Mouse (Mus musculus): Measurements from ENCODE around the gene Zfp143. TPM values are rescaled to one million over a fixed set of nuclear protein-coding genes. Genes with fewer than 3 reads are reported as not detected.
"Not testable (repeated sequence)": the region's sequence is repeated elsewhere in the genome, so short reads cannot be mapped to it uniquely, and the experiment has no call there.

Gene Zfp143
- polyA plus RNA-seq, 1 experiment from 2014 or later, result 23.9 TPM

DNA sequence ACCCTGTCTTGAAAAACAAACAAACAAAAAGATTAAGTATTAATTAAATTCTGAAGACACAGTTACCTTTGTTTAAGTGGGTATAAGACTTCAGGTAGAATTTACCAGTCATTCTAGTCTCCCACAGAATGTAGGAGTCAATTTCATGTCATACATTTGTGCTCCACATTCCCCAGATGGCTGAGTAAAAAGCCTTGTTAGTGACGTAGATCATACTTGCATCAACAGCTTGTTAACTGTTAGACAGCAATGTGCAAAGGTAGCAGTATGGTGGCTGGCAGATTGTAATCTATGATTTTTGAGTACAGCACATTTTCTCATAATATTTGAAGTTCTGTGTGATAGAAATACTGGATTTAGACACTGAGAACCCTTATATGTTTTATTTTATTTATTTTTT is 32.2 kb upstream of the Zfp143 start:
- WGBS, result 70% methylated on average over 1 of the region's 1 CpGs
- ATAC-seq (ENCODE audit: insufficient read depth) (no peak), DNase-seq (no peak)
- TF ChIP-seq CTCF (IDR thresholded peaks at IDR 0.05; ENCODE audit: low read depth), result no peak
- Histone ChIP-seq H3K4me2 (no peak overlapping the region), H3K36me3 (ENCODE audit: insufficient read depth) (peaks cover 63% of the 10 kb centered on the region), H3K27me3 (ENCODE audit: insufficient read depth, low read length) (no peaks in the 10 kb centered on the region), H3K4me1 (ENCODE audit: insufficient read depth) (no peaks in the 10 kb centered on the region), H3K4me3 (ENCODE audit: low read depth, low read length) (no peak overlapping the region), H3K27ac (ENCODE audit: low read depth) (no peak overlapping the region), H3K9ac (no peak overlapping the region), H3K9me3 (ENCODE audit: low read depth, low read length) (0 out of 2 replicates have a peak, but pooled peaks cover 4% of the 10 kb centered on the region)

DNA sequence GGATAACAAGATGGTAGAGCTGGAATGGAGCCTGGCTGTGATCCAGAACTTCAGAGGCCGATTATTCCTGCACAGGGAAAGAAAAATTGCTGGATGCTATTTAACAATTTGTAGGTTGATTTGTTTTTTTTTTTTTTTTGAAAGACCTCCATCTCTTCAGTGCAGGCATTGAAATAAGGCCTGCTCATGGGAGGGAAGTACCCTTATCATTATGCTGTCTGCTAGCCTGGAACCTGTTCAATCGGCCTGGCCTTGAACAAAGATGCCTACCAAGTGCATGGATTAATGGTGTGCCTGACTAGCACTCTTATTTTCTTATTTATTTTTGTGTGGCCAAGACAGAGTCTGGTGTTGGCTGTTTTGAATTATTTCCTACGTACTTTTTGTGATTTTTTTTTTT is 30.7 kb upstream of the Zfp143 start:
- DNase-seq (peak; percentile 7), ATAC-seq (ENCODE audit: insufficient read depth) (no peak)
- no peaks in the 10 kb centered on the region for H3K4me1 ChIP-seq (ENCODE audit: insufficient read depth)
- H3K9me3 ChIP-seq (ENCODE audit: low read depth, low read length), result no peaks in the 10 kb centered on the region
- H3K9ac ChIP-seq, result no peak overlapping the region
- H3K36me3 ChIP-seq (ENCODE audit: insufficient read depth), result peaks cover 74% of the 10 kb centered on the region
- 78% methylated on average over 3 of the region's 3 CpGs for WGBS
- no peak for TF ChIP-seq CTCF (IDR thresholded peaks at IDR 0.05; ENCODE audit: low read depth)
- no peak overlapping the region for H3K27ac ChIP-seq (ENCODE audit: low read depth)
- no peak overlapping the region for H3K4me3 ChIP-seq (ENCODE audit: low read depth, low read length)
- no peaks in the 10 kb centered on the region for H3K27me3 ChIP-seq (ENCODE audit: insufficient read depth, low read length)
- no peak overlapping the region for H3K4me2 ChIP-seq

DNA sequence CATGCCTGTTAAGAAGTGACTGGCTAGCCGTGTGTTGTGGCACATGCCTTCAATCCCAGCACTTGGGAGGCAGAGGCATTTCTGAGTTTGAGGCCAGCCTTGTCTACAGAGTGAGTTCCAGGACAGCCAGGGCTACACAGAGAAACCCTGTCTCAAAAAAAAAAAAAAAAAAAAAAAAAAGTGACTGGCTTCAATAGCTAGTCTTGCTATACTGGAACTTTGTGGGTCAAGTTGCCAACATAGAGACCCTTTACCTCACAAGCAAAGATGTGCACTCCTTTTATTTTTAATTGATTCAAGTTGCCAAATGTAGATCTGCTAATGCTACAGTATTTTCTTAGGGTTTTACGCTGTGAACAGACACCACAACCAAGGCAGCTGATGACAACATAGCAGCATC is 3.3 kb upstream of the Zfp143 start:
- H3K4me3 ChIP-seq (ENCODE audit: low read depth, low read length); H3K9me3 ChIP-seq (ENCODE audit: low read depth, low read length); DNase-seq; H3K9ac ChIP-seq; H3K27ac ChIP-seq (ENCODE audit: low read depth); H3K4me2 ChIP-seq; H3K27me3 ChIP-seq (ENCODE audit: insufficient read depth, low read length); H3K4me1 ChIP-seq (ENCODE audit: insufficient read depth); ATAC-seq (ENCODE audit: insufficient read depth): not testable (repeated sequence)
- 94% methylated on average over 2 of the region's 2 CpGs for WGBS
- peaks cover 59% of the 10 kb centered on the region for H3K36me3 ChIP-seq (ENCODE audit: insufficient read depth)

DNA sequence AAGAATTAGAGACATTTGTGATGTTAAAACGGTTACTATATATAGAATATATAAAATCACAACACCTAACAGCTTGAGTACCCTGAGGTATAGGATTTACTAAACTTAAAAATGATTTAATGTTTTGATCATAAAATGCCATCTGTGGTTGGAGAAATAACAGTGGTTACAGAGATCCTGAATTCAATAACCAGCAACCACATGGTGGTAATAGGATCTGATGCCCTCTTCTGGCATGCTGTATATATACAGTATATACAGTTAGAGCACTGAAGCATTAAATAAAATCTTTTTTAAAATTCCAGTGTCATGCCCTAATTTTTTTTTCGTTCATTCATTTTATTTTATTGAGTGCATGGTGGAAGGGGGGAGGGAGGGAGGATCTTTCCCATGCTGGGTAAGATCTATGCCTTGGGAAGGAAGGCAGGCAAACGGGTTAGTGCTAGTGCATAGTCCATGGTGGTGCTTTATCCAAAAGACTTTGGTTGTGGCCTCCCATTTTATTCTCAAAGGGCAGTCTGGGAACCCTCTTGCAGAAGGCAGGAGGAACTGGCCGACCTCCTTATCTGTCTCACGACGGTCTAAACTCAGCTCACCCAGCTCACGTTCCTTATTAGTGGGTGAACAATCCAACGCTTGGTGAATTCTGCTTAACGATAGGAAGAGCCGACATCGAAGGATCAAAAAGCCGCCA is 1.8 kb upstream of the Zfp143 start:
- DNase-seq, result peak; percentile 68
- ATAC-seq (ENCODE audit: insufficient read depth), result no peak

DNA sequence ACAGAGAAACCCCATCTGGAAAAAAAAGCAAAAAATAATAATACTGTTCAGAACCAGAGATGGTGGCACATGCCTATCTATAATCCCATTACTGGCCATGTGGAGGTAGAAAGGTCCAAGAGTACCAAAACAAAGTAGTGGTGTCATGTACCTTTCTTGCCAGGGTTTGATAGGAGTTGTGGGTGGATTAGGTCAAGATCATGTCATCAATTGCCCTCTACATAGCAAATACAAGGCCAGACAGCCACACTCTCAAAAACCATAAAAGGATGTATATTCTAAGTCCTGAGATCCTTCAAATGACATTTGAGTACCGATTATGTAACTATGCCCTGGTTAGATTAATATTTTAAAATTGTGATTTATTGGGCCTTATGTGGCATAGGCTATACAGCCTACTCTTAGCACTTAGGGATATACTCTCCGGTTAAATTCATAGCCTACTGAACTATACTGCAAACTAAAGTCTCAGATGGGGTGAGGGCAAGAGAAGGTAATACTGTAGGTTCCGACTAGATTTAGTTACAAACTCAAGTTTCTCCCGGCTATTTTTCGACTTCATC is 830 bp upstream of the Zfp143 start:
- peak overlapping the region; percentile 69 for H3K4me3 ChIP-seq (ENCODE audit: low read depth, low read length)
- H3K4me2 ChIP-seq, result peak overlapping the region; percentile 72
- peaks cover 9% of the 10 kb centered on the region for H3K4me1 ChIP-seq (ENCODE audit: insufficient read depth)
- ATAC-seq (ENCODE audit: insufficient read depth) (no peak), DNase-seq (peak; percentile 24)
- WGBS, result 12% methylated on average over 5 of the region's 5 CpGs
- H3K36me3 ChIP-seq (ENCODE audit: insufficient read depth), result peaks cover 36% of the 10 kb centered on the region
- H3K9me3 ChIP-seq (ENCODE audit: low read depth, low read length), result no peaks in the 10 kb centered on the region
- TF ChIP-seq CTCF (IDR thresholded peaks at IDR 0.05; ENCODE audit: low read depth), result no peak
- H3K27ac ChIP-seq (ENCODE audit: low read depth), result peak overlapping the region; percentile 98
- H3K9ac ChIP-seq, result peak overlapping the region; percentile 92
- H3K27me3 ChIP-seq (ENCODE audit: insufficient read depth, low read length), result no peaks in the 10 kb centered on the region

More for the DNA sequence above, 1.8 kb upstream of the Zfp143 start:
- Histone ChIP-seq H3K9ac (no peak overlapping the region), H3K36me3 (ENCODE audit: insufficient read depth) (peaks cover 46% of the 10 kb centered on the region), H3K27ac (ENCODE audit: low read depth) (no peak overlapping the region), H3K4me3 (ENCODE audit: low read depth, low read length) (no peak overlapping the region), H3K4me2 (peak overlapping the region; percentile 72), H3K9me3 (ENCODE audit: low read depth, low read length) (no peaks in the 10 kb centered on the region), H3K27me3 (ENCODE audit: insufficient read depth, low read length) (no peaks in the 10 kb centered on the region), H3K4me1 (ENCODE audit: insufficient read depth) (peaks cover 9% of the 10 kb centered on the region)
- 83% methylated on average over 12 of the region's 12 CpGs for WGBS
- peak; percentile 41 for TF ChIP-seq CTCF (IDR thresholded peaks at IDR 0.05; ENCODE audit: low read depth)

DNA sequence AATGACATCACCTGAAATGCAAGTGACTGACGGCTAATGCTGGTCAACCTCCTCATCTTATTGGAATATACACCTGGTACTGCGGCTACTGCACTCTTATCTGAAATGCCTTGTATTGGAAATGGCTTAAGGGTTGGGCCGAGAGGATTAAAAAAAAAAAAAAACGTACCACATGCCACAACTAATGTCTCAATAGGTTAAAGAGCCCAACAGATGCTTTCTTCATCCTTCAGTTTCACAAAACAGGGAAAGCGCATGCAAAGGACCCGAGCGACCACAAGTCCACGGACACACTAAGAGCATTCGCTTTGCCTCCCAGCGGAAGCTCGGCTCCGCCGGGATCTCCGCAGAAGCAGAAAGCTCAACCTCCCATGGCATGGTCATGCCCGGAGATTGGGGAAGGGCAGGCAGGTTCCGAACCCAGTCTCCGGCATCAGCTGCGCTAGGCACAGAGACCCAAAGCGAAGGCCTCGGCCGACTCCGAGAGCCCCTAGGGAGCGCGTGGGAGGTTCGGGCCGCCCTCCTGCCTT is 283 bp upstream of the Zfp143 start:
- TF ChIP-seq CTCF (IDR thresholded peaks at IDR 0.05; ENCODE audit: low read depth), result no peak; the same call in 1 of the 2 replicates
- H3K4me1 ChIP-seq (ENCODE audit: insufficient read depth), result peaks cover 9% of the 10 kb centered on the region
- H3K4me2 ChIP-seq, result peak overlapping the region; percentile 72
- under 1% methylated on average over 26 of the region's 26 CpGs for WGBS
- peaks cover 32% of the 10 kb centered on the region for H3K36me3 ChIP-seq (ENCODE audit: insufficient read depth)
- ATAC-seq (ENCODE audit: insufficient read depth), result no peak
- H3K27me3 ChIP-seq (ENCODE audit: insufficient read depth, low read length), result no peaks in the 10 kb centered on the region
- peak overlapping the region; percentile 98 for H3K27ac ChIP-seq (ENCODE audit: low read depth)
- peak overlapping the region; percentile 69 for H3K4me3 ChIP-seq (ENCODE audit: low read depth, low read length)
- no peaks in the 10 kb centered on the region for H3K9me3 ChIP-seq (ENCODE audit: low read depth, low read length)
- peak; percentile 67 for DNase-seq
- H3K9ac ChIP-seq, result peak overlapping the region; percentile 92

DNA sequence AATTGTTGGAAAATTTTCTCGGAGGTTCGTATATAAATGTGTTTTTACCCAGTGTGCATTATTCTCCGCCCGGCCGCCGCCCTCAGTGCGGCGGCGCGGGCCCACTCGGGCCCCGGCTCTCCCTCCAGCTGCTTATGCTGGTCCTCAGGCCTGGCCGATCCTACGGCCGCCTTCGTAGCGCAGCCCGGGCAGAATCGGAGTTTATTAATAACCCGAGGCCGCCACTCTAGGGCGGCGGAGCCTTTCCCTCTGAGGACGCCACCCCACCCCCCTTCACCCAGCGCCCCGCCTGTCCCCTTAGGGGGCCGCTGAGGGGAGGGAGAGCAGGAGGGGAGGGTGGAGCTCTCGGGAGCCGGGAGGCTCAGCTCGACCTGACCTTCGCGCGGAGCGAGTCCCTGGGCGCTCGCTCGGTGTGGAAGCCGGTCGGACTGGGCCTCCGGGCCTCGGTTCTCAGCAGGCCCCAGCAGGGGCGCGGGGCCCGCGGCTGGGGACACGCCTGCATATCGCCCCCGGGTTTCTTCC is 796 bp downstream of the Zfp143 start:
- DNase-seq (peak; percentile 89), ATAC-seq (ENCODE audit: insufficient read depth) (peak; percentile 80)
- H3K36me3 ChIP-seq (ENCODE audit: insufficient read depth), result peaks cover 24% of the 10 kb centered on the region
- H3K27ac ChIP-seq (ENCODE audit: low read depth), result peak overlapping the region; percentile 100
- H3K4me2 ChIP-seq, result peak overlapping the region; percentile 71
- H3K27me3 ChIP-seq (ENCODE audit: insufficient read depth, low read length), result no peaks in the 10 kb centered on the region
- WGBS, result under 1% methylated on average over 47 of the region's 48 CpGs
- H3K9me3 ChIP-seq (ENCODE audit: low read depth, low read length), result no peaks in the 10 kb centered on the region
- H3K9ac ChIP-seq, result peak overlapping the region; percentile 94
- H3K4me1 ChIP-seq (ENCODE audit: insufficient read depth), result peaks cover 9% of the 10 kb centered on the region
- no peak for TF ChIP-seq CTCF (IDR thresholded peaks at IDR 0.05; ENCODE audit: low read depth)
- peak overlapping the region; percentile 69 for H3K4me3 ChIP-seq (ENCODE audit: low read depth, low read length)
